Mouse (Mus musculus) neural tube, embryonic 14.5 days (tissue): ENCODE measurements around the gene Meox2. TPM values are rescaled to one million over a fixed set of nuclear protein-coding genes. Genes with fewer than 3 reads are reported as not detected.

ENCODE experiments used
- polyA plus RNA-seq: library from polyadenylated mRNA; unstranded; fragments of >200 nt; fragmentation: Nextera tagmentation; extraction: Ambion mirVana; gene quantifications from 2 replicates; pipeline ENCODE4 v1.2.1, GENCODE M21; 2014

Gene Meox2
- polyA plus RNA-seq, 1 experiment from 2014 or later, result 0.31 TPM

Other genes starting within 250 kb of the Meox2 start
- 1.9 and 2.6 TPM in 2 replicates for gene Agmo, start 133.1 kb downstream of the Meox2 start, polyA plus RNA-seq